Mouse (Mus musculus): Measurements from ENCODE around the gene Lmcd1. TPM values are rescaled to one million over a fixed set of nuclear protein-coding genes. Genes with fewer than 3 reads are reported as not detected.
A peak's percentile ranks its signal among the peaks of the same experiment; 100 is the strongest.

Gene Lmcd1
- polyA plus RNA-seq, 1 experiment from 2014 or later: 48.7 TPM

DNA sequence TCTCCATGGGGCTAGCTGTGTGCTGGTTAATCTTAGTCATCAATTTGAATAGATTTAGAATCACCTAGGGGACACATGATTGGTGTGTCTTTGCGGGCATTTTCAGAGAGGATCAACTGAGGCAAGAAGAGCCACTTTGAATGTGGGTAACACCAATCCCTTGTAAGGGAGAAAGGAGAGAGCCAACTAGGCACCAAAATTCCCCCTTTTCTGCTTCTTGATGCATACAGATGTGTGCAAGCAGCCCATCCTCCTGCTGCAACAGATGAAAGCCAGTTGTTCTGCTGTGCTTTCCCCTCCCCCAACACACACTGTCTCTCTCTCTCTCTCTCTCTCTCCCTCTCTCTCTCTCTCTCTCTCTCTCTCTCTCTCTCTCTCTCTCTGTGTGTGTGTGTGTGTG lies 9.2 kb upstream of the Lmcd1 start:
- Histone ChIP-seq H3K27ac (ENCODE audit: poor library complexity, severe bottlenecking) (no peak overlapping the region), H3K9ac (no peak overlapping the region), H3K4me2 (no peak overlapping the region), H3K4me3 (no peak overlapping the region), H3K36me3 (no peaks in the 10 kb centered on the region), H3K27me3 (replicated peaks) (no peaks in the 10 kb centered on the region), H3K4me1 (replicated peaks) (no peaks in the 10 kb centered on the region), H3K9me3 (replicated peaks) (no peaks in the 10 kb centered on the region)
- WGBS: 97% methylated on average over 1 of the region's 1 CpGs
- no peak for ATAC-seq (ENCODE audit: insufficient number of reproducible peaks, low FRiP score)

DNA sequence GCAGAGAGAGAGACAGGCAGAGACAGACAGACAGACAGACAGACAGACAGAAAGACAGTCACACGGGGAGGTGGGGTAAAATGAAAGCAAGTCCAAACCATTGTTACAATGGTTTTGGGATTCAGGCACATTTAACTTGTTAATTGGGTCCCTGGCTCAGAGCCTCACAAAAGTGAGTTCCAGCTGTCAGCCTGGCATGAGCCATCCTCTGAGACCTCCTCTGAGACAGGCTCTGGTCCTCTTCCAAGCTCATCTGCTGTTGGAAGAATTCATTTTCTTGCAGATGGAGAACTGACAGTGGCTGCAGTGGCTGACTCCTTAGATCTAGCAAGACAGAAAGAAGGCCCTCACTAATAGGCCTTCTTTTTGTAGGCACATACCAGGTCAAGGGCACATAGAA lies 6.9 kb upstream of the Lmcd1 start:
- H3K27me3 ChIP-seq (replicated peaks): no peaks in the 10 kb centered on the region
- H3K9me3 ChIP-seq (replicated peaks): no peaks in the 10 kb centered on the region
- no peak overlapping the region for H3K4me3 ChIP-seq
- H3K36me3 ChIP-seq: no peaks in the 10 kb centered on the region
- H3K4me2 ChIP-seq: no peak overlapping the region
- WGBS: 55% methylated on average over 1 of the region's 1 CpGs
- no peak for ATAC-seq (ENCODE audit: insufficient number of reproducible peaks, low FRiP score)
- H3K9ac ChIP-seq: no peak overlapping the region
- no peaks in the 10 kb centered on the region for H3K4me1 ChIP-seq (replicated peaks)
- H3K27ac ChIP-seq (ENCODE audit: poor library complexity, severe bottlenecking): no peak overlapping the region

DNA sequence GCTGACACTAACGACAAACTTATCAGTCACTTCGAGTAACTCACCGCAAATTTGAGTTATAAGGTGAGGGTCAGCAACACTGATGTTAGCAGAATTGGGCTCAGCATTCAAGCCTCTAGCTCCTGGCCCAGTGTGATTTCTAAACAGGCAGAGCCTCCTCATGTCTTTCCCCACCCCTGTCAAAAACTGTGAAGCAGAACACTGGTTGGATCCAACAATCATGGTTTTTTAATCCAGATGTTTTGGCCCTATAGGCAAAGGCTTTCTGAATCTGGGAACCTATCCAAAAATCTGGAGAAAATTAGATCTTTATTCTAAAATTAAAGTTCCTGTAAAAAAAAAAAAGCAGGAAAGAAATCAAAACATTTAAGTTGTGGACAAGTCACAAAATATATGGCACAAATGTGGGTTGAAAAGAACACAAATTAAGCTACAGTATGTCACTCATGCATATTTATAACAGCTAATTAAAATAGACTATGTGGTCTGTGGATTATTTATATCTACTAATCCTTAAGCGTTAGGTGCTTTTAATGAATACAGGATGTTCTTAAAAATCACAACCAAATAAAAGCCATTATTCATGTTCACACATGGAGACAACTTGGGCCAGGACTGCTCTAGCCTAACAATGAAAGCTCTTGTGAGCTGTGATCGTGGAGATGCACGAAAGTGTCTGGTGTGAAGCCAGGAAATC lies 5.7 kb upstream of the Lmcd1 start:
- WGBS: 78% methylated on average over 6 of the region's 6 CpGs
- H3K27me3 ChIP-seq (replicated peaks): no peaks in the 10 kb centered on the region
- H3K4me2 ChIP-seq: no peak overlapping the region
- no peaks in the 10 kb centered on the region for H3K9me3 ChIP-seq (replicated peaks)
- H3K4me3 ChIP-seq: no peak overlapping the region
- H3K27ac ChIP-seq (ENCODE audit: poor library complexity, severe bottlenecking): no peak overlapping the region
- no peak overlapping the region for H3K9ac ChIP-seq
- ATAC-seq (ENCODE audit: insufficient number of reproducible peaks, low FRiP score): no peak
- no peaks in the 10 kb centered on the region for H3K36me3 ChIP-seq
- peaks cover 5% of the 10 kb centered on the region; the same call in 1 of the 2 replicates for H3K4me1 ChIP-seq (replicated peaks)

DNA sequence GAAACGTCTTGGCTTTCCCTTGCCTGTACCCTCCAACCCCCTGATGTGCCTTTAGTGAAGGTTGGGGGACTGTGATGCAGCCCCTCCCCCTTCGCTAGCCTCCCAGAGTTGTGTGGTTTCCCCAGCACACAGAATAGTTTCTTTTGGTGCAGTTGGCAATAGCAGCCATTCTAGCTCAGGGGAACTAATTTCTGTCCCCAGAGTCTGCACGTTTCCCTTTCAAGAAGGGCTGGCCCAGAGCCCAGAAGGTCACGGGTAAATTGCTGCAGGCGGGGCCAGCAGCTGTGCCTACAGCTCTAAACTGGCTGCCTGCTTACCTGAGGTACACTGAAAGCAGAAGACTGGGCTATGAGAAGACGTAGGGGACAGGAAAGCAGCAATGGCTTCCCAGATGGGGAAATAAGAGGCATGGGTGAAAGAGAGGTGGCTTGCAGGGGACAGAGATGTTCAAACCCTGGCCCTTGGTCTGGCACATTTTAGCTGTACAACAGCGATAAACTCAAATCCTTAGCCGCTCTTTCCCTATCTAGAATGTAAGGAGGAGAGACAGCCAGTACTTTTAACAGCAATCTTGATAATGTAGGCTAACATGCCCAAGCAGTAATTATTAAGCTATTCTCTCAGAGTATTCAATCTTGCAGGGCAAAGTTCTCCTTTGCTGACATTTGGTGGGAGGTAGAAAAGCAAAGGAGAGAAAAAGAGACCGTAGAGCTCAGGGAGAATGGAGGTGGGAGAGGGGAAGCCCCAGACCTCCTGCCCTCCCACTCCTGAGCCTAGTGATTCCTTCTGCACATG lies 900 bp downstream of the Lmcd1 start:
- Histone ChIP-seq H3K36me3 (0 out of 2 replicates have a peak, but pooled peaks cover 2% of the 10 kb centered on the region), H3K4me2 (peak overlapping the region; percentile 86), H3K4me3 (peak overlapping the region; percentile 56), H3K27me3 (replicated peaks) (no peaks in the 10 kb centered on the region), H3K9ac (peak overlapping the region; percentile 81), H3K27ac (ENCODE audit: poor library complexity, severe bottlenecking) (peak overlapping the region; percentile 97), H3K9me3 (replicated peaks) (no peaks in the 10 kb centered on the region), H3K4me1 (replicated peaks) (peaks cover 51% of the 10 kb centered on the region)
- peak; percentile 64; the same call in 1 of the 2 replicates for ATAC-seq (ENCODE audit: insufficient number of reproducible peaks, low FRiP score)
- 27% methylated on average over 9 of the region's 9 CpGs for WGBS

DNA sequence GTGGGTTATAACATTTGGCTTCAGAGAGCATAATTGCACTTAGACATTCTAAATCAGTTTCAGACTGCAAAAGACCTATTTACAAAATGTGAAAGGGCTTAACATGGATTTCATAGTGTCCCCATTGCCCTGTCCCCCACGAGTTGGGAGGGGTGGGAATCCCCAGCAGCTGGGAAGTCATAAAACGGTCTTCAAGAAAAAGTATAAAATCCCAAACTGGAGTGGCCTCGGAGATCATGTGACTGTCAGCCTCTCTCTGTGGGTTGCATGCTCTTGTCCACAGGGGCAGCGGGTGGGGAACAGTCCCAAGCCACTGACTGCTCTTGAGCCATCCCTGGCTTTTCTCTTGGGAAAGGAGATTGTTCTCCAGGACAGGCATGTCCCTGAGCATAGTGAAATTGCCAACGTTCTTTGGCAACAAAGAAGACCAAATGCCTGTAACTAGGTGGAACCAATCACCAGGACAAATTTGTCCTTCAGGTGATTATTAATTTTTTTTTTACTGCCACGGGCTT lies 2.2 kb downstream of the Lmcd1 start:
- H3K4me2 ChIP-seq: peak overlapping the region; percentile 86
- peaks cover 51% of the 10 kb centered on the region for H3K4me1 ChIP-seq (replicated peaks)
- WGBS: 72% methylated on average over 6 of the region's 6 CpGs
- no peak overlapping the region for H3K27ac ChIP-seq (ENCODE audit: poor library complexity, severe bottlenecking)
- H3K36me3 ChIP-seq: 0 out of 2 replicates have a peak, but pooled peaks cover 2% of the 10 kb centered on the region
- H3K4me3 ChIP-seq: no peak overlapping the region; the same call in 1 of the 2 replicates
- ATAC-seq (ENCODE audit: insufficient number of reproducible peaks, low FRiP score): no peak
- no peaks in the 10 kb centered on the region for H3K27me3 ChIP-seq (replicated peaks)
- no peak overlapping the region for H3K9ac ChIP-seq
- H3K9me3 ChIP-seq (replicated peaks): no peaks in the 10 kb centered on the region

DNA sequence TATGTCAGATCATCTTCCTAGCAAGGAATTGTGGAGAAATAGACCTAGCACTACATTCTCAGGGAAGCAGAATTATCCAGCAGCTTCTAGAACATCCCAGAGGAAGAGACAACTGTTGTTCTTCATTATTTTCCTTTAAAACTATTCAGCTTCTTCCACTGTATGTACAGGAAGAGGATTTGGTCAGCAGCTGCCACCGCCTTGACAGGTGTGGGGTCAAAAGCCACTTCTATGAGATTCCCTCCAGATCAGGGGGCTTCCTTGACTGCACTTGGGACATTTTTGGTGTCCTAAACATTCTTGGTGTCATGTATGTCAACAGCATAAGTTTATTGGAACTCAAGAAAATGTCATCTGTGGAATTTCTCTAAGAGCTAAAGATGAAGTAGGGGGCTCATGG lies 5.2 kb downstream of the Lmcd1 start:
- H3K4me2 ChIP-seq: no peak overlapping the region
- peaks cover 39% of the 10 kb centered on the region for H3K4me1 ChIP-seq (replicated peaks)
- H3K4me3 ChIP-seq: no peak overlapping the region
- no peaks in the 10 kb centered on the region for H3K9me3 ChIP-seq (replicated peaks)
- no peak overlapping the region for H3K9ac ChIP-seq
- H3K36me3 ChIP-seq: 0 out of 2 replicates have a peak, but pooled peaks cover 2% of the 10 kb centered on the region
- H3K27ac ChIP-seq (ENCODE audit: poor library complexity, severe bottlenecking): no peak overlapping the region
- 94% methylated on average over 1 of the region's 1 CpGs for WGBS
- ATAC-seq (ENCODE audit: insufficient number of reproducible peaks, low FRiP score): no peak
- no peaks in the 10 kb centered on the region for H3K27me3 ChIP-seq (replicated peaks)

DNA sequence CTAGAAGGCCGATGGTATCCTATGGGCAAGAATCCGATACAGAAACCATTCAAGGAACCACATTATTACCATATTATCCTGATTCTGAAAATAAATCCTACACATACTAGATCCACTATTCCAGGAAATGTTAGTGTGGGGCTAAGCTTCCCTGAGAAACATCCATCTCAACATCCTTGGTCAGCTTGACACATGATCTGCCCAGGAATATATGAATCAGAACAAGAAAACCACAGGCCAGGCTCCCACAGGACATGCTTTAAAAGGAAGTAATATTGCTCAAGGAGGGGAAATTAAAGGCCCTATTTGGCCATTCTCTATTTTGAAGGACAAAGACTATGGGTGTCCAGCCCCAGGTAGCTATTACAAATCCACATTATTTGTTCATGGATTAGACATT lies 6.6 kb downstream of the Lmcd1 start:
- H3K4me1 ChIP-seq (replicated peaks): peaks cover 26% of the 10 kb centered on the region
- WGBS: 88% methylated on average over 2 of the region's 2 CpGs
- no peak for ATAC-seq (ENCODE audit: insufficient number of reproducible peaks, low FRiP score)
- no peak overlapping the region for H3K27ac ChIP-seq (ENCODE audit: poor library complexity, severe bottlenecking)
- H3K4me3 ChIP-seq: no peak overlapping the region
- H3K9ac ChIP-seq: no peak overlapping the region
- no peak overlapping the region for H3K4me2 ChIP-seq
- no peaks in the 10 kb centered on the region for H3K27me3 ChIP-seq (replicated peaks)
- no peaks in the 10 kb centered on the region for H3K9me3 ChIP-seq (replicated peaks)
- H3K36me3 ChIP-seq: peaks cover 5% of the 10 kb centered on the region; the same call in 1 of the 2 replicates

DNA sequence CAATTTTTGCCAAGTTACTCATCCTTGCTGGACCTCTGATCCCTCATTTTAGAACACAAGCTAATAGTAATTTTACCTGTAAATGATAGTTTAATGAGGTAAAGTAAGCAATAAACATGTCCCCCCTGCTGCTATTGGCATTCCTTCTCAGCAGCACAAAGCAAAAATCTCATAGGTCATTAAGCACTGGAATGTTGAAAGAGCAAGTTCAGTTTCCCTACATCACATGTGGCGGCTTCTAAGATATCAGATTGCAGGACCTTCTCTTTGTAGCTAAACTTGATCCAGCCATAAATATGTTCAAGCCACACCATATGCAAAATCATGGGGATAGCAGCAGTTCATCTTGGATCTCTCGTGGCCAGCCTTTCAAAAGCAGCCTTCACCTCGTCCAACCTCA lies 7.4 kb downstream of the Lmcd1 start:
- 63% methylated on average over 3 of the region's 3 CpGs for WGBS
- Histone ChIP-seq H3K4me2 (no peak overlapping the region), H3K27ac (ENCODE audit: poor library complexity, severe bottlenecking) (no peak overlapping the region), H3K9me3 (replicated peaks) (no peaks in the 10 kb centered on the region), H3K9ac (no peak overlapping the region), H3K4me1 (replicated peaks) (peaks cover 18% of the 10 kb centered on the region), H3K36me3 (peaks cover 12% of the 10 kb centered on the region), H3K4me3 (no peak overlapping the region), H3K27me3 (replicated peaks) (no peaks in the 10 kb centered on the region)
- ATAC-seq (ENCODE audit: insufficient number of reproducible peaks, low FRiP score): no peak

DNA sequence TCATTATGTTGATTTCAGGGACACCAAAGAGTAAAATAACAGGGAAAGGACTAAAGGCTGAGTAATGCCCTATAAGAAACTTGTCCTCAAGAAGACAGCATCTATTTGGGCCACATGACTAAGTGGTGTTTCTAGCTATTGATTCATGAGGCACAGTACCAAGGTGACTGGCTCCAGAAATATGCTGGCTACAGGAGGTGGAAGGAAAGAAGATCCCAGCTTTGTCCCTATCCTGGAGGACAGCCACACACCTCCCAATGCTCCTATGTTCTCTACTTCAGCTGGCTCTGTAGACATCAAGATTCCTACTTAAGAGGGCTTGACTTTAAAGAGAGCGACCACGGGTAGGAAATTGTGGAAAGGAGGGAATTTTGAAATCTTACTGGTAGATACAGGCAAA lies 8.4 kb downstream of the Lmcd1 start:
- no peak overlapping the region for H3K4me3 ChIP-seq
- no peak overlapping the region for H3K27ac ChIP-seq (ENCODE audit: poor library complexity, severe bottlenecking)
- ATAC-seq (ENCODE audit: insufficient number of reproducible peaks, low FRiP score): no peak
- H3K36me3 ChIP-seq: peaks cover 15% of the 10 kb centered on the region
- no peaks in the 10 kb centered on the region for H3K9me3 ChIP-seq (replicated peaks)
- H3K9ac ChIP-seq: no peak overlapping the region
- WGBS: 84% methylated on average over 2 of the region's 2 CpGs
- H3K4me2 ChIP-seq: no peak overlapping the region
- H3K27me3 ChIP-seq (replicated peaks): no peaks in the 10 kb centered on the region
- H3K4me1 ChIP-seq (replicated peaks): peaks cover 13% of the 10 kb centered on the region

DNA sequence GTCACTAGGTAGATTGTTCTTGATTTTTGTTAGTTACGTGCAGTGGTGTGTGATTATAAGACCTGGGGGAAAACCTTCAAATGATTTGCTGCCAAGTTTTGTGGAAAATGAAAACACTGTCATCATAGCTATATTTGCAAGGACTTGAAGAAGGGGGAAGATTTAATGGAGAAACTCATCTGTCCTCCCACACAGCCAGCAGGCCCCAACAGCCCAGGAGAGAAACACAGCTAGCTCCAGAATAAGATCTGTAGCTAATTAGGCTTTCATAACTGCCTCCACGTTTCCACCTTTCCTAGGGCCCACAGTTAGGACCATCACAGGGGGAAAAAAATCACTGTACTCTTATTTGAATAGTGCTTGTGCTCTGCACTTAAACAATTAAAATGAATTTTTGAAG lies 10.5 kb downstream of the Lmcd1 start:
- H3K4me2 ChIP-seq: no peak overlapping the region
- no peak overlapping the region for H3K27ac ChIP-seq (ENCODE audit: poor library complexity, severe bottlenecking)
- no peaks in the 10 kb centered on the region for H3K9me3 ChIP-seq (replicated peaks)
- H3K4me3 ChIP-seq: no peak overlapping the region
- ATAC-seq (ENCODE audit: insufficient number of reproducible peaks, low FRiP score): no peak
- 67% methylated on average over 2 of the region's 2 CpGs for WGBS
- H3K4me1 ChIP-seq (replicated peaks): peaks cover 9% of the 10 kb centered on the region; the same call in 1 of the 2 replicates
- H3K36me3 ChIP-seq: peaks cover 27% of the 10 kb centered on the region
- H3K9ac ChIP-seq: no peak overlapping the region
- no peaks in the 10 kb centered on the region for H3K27me3 ChIP-seq (replicated peaks)

DNA sequence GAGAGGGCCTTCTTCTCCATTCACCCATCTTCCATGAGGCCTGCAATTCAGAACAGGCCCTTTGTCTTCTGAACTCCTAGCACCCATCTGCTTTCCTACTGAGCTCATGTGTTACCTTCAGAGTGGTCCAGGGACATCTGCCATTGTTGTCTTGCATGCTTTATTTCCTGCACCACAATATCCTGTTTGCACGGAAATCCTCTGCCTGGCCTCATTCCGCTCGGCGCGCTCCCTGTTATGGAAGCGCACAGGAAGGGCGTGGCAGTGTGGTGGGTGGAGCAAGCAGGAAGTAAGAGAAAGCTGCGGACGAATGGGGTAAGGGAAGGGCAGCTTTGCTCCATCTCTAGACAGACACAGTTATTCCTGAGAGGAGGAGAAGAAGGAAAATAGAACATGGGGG lies 14.1 kb downstream of the Lmcd1 start:
- no peak overlapping the region; the same call in 1 of the 2 replicates for H3K27ac ChIP-seq (ENCODE audit: poor library complexity, severe bottlenecking)
- H3K4me2 ChIP-seq: no peak overlapping the region
- 81% methylated on average over 9 of the region's 9 CpGs for WGBS
- peaks cover 27% of the 10 kb centered on the region for H3K36me3 ChIP-seq
- no peak for ATAC-seq (ENCODE audit: insufficient number of reproducible peaks, low FRiP score)
- H3K9me3 ChIP-seq (replicated peaks): no peaks in the 10 kb centered on the region
- no peak overlapping the region for H3K9ac ChIP-seq
- no peak overlapping the region for H3K4me3 ChIP-seq
- H3K4me1 ChIP-seq (replicated peaks): peaks cover 15% of the 10 kb centered on the region
- no peaks in the 10 kb centered on the region for H3K27me3 ChIP-seq (replicated peaks)

Measured in heart, embryonic 12.5 days (tissue).